Mouse (Mus musculus) regulatory T cell (primary cell): ENCODE measurements around the gene Kcng4.

Source experiments
- in situ Hi-C: fragments of 300-600 bp; cut with MboI, MseI; formaldehyde crosslinking; loops from one replicate; pipeline ENCODE4 v1.15.1; 2025; ENCODE audit warnings: high pct_unique_total_duplicates

Kcng4 gene

GRCm38 (mm10) chr8:119635378-119635777 is at the start of gene Kcng4:
TSS of gene Kcng4 (minus strand) at chr8:119635680.
- in situ Hi-C loops: no loop called here

DNA sequence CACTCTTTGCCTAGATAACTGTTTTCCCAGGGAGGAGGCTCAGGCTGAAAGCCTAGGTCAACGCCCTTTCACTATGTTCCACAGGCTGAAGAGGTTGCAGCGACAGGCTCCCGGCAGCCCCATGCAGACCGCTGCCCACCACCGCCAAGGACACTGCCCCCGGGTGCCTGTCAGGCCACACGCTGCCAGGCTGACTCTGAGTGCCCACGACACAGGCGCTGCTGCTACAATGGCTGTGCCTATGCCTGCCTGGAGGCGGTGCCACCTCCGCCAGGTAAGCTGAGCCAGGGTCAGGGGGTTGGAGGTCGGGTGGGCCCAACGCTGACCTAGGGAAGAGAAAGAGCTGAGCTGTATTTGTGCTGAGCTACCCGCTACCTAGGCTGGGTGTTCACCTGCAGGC is 43.7 kb upstream of the Kcng4 start:
- in situ Hi-C loops: no loop called here

DNA sequence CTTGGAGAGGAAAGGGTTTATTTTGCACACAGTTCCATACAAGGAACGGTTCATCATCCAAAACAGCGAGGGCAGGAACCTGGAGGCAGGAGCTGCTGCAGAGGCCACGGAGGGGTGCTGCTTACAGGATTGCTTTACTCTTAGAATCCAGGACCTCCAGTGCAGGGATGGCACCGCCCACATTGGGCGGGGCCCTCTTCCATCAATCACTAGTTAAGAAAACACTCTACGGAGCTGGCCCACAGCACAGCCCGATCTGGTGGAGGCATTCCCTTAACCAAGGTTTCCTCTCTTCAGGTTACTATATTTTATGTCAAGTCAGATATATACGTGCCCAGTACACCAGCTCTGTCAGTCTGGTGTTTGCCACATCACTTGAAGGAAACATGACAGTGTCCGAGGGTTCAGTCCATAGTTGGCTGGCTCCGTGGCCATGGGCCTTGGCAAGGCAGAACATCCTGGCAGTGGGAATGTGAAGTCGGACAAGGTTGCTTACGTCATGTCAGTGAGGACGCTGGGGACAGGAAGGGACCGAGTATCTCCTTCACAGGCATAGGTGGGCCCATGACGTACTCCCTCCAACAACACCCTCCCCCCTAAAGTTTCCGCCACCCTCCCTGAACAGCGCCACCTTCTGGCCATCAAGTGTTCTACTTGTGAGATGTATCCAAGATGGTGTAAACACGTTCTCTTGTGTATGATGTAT is 42.8 kb upstream of the Kcng4 start:
- in situ Hi-C loops: no loop called here

GRCm38 (mm10) chr8:119676389-119676788 is 40.9 kb upstream of the Kcng4 start:
- in situ Hi-C loops: no loop called here

- in situ Hi-C loops: no loop called here
Measured at GRCm38 (mm10) chr8:119675457-119675856, 40.0 kb upstream of the Kcng4 start.

DNA sequence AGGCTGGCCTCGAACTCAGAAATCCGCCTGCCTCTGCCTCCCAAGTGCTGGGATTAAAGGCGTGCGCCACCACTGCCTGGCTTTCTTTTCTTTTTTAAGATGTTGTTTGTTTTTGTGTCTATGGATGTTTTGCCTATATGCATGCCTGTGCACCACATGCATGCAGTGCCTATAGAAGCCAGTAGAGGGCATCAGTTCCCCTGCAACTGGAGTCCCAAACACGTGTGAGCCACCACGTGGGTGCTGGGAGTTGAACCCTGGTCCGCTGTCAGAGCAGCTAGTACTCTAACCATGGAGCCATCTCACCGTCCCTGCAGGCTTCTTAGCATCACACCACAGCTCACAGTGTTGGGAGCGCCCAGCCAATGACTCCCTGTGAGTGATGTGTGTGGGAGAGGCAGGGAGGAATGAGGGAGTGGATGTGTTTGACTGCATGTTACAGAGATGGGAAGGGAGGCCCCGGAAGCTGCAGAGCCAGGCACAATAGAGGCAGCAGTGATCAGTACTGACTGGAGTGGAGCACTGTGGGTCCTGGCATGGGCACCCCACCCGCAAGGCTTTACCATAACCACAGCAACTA is 38.6 kb upstream of the Kcng4 start:
- in situ Hi-C loops: no loop called here

DNA sequence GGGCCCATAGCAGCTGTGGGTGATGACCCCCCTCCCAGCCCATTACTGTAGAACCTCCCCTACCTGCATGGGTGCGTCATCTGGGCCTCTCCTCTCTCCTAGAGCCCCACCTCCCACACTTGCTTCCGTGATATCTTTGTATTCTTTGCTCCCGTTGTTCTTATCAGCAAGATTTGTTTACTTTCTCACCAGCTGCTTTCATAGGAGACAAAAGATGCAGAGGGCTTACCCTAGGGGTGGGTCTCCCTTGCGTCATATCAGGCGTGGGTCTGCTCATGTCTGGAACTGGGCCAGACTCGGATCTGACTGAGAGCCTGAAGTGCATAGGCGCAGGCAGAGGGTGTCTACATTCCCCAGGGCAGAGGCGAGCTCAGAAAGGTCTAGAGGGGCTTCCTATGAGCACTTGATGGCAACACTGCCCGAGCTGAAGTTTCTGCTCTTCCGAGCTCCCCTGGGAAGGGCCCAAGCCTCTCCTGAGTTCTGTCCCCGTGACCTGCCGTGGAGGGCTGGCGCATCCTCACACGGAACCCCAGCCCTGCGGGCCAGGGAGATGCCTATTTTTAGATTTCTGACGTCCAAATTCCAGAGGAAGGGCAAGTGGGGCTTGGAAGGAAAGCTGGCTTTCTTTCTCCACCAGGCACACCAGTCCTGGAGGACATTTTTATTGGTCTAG is 35.1 kb upstream of the Kcng4 start:
- in situ Hi-C loops: no loop called here

DNA sequence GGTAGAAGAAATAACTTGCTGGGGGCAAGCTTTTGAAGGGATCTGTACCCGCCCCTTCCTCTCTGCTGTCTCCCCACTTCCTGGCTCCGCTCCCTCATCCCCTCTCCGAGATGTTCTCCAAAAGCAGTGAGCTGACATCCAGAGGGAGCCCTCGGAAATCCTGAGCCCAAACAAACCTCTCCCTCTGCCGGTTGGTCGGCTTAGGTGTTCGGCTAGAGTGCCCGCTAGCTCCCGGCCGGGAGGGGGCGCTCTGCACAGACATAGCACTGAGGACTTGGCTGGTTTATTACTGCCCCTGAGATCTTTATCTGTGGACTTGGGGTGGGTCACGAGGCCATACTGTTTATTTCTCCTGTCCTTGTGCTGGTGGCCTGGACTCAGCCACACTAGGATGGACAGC is 33.8 kb upstream of the Kcng4 start:
- in situ Hi-C loops: no loop called here

- in situ Hi-C loops: no loop called here
Measured at GRCm38 (mm10) chr8:119668447-119668846, 33.0 kb upstream of the Kcng4 start.

- in situ Hi-C loops: no loop called here
Measured at GRCm38 (mm10) chr8:119666219-119666951, 30.9 kb upstream of the Kcng4 start, which contains the start of gene Wfdc1. TSS of gene Wfdc1 (plus strand) at chr8:119666365.

GRCm38 (mm10) chr8:119665270-119665669 is 29.8 kb upstream of the Kcng4 start:
- in situ Hi-C loops: no loop called here

- in situ Hi-C loops: no loop called here
Measured at GRCm38 (mm10) chr8:119663440-119663839, 28.0 kb upstream of the Kcng4 start.

- in situ Hi-C loops: no loop called here
Measured at GRCm38 (mm10) chr8:119661892-119662291, 26.4 kb upstream of the Kcng4 start.

DNA sequence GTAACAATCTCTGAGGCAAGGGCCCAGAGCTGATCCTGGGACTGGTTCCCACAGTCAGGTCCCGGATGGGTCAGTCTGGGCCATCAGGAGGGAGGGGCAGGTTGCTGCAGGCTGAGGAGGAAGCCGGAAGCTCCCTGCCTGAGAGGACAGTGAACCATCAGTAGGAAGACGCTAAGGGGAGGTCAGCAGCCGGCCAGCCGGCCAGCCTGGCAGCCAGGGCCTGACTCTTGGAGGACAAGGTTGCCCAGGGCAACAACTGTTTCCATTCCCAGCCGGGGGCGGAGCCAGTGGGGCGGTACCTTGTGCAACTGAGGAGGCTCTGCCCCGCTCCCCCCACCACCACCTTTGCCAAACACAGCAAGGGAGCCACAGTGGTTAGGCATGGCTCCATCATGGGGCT is 25.6 kb upstream of the Kcng4 start:
- in situ Hi-C loops: no loop called here

GRCm38 (mm10) chr8:119656709-119657464 is 21.4 kb upstream of the Kcng4 start:
- in situ Hi-C loops: no loop called here

GRCm38 (mm10) chr8:119651324-119651723 is 15.8 kb upstream of the Kcng4 start:
- in situ Hi-C loops: no loop called here

- in situ Hi-C loops: no loop called here
Measured at GRCm38 (mm10) chr8:119646846-119647245, 11.4 kb upstream of the Kcng4 start.

GRCm38 (mm10) chr8:119646197-119646596 is 10.7 kb upstream of the Kcng4 start:
- in situ Hi-C loops: no loop called here

GRCm38 (mm10) chr8:119644981-119645597 is 9.6 kb upstream of the Kcng4 start:
- in situ Hi-C loops: no loop called here

- in situ Hi-C loops: no loop called here
Measured at GRCm38 (mm10) chr8:119644429-119644960, 9.0 kb upstream of the Kcng4 start.

DNA sequence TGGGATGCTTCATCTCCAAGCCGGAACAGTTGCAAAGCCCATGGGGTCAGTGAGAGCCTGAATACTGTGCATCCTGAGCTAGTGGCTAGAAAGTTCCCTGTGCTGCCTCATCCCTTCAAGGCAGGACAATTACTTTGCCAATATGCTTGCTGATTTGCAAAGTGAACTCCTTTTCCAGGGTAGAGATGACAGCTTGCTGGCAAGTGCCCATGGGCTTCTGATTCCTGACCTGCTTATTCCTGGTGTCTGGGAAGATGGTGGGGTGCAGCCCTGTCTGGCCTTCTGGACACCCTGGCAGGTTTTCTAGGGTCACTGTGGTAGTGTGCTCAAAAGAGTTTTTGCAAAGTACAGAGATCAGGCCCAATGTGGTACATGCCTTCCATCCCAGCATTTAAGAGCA is 7.5 kb upstream of the Kcng4 start:
- in situ Hi-C loops: no loop called here
